Mouse (Mus musculus) G1E (cell line): ENCODE measurements around the gene Mcrip1.

ENCODE experiments used
- CTCF ChIP-seq: IDR thresholded peaks from 2 replicates; pipeline ENCODE4 v1.5.1; 2012; ENCODE audit warnings: low read depth, low read length, inconsistent platforms, mixed read lengths
- GATA1 ChIP-seq: IDR thresholded peaks from 2 replicates; pipeline ENCODE4 v1.6.1; 2012; ENCODE audit warnings: borderline replicate concordance, low read length, inconsistent platforms, mixed read lengths
- GATA2 ChIP-seq: IDR thresholded peaks from 2 replicates; pipeline ENCODE4 v1.6.1; 2012; ENCODE audit warnings: low read depth, low read length, inconsistent platforms, borderline replicate concordance

DNA sequence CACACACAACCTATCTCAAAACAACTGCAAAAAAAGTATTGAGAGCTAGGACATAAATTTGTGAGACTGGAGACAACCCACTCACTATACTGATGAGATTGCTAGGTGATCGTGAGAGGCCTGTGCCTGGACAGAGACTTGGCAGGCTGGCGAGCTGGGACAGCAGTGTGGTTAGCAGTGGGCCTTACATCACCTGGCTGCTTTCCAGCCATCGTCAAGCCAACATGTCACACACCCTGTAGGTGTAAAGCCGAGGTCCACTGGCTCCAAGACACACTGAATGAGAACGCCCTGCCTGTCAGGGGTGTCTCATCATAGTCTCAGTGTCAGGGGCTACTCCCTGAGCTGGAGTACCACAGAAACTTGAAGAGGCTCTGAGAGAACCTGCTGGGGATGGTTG, 3.2 kb upstream of the Mcrip1 start:
- TF ChIP-seq CTCF (no peak), GATA2 (no peak), GATA1 (no peak)
